Mouse (Mus musculus): ENCODE measurements at regions not wholly inside any gene's neighbourhood (a gene's known extent, or its start where the extent isn't known, plus 50 kb on each side); places are given as distances from the start of the nearest gene placed in this dataset.

DNA sequence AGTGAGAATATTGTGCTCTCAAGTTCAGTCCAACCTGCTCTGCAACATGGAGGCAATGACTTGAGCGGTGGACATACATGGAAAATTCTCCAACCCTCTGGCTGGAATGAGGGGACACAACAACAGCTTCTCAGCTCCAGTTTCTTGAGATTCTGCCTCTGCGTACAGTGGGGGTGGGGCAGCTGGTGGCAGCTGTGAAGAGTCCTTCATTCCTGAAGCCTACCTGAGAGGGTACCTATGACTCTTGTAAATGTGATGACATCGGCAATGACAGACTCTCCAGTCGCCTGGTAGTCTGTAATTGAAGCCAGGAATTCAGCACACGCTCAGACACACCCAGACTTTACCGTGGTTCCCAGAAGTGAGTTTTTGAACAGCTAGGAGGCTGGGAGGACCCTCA lies 58.5 kb upstream of the Hoxc13 start:
- TF ChIP-seq POLR2A (IDR thresholded peaks at IDR 0.05; ENCODE audit: extremely low read depth, insufficient read depth, low read length), result no peak
- TF ChIP-seq CTCF (IDR thresholded peaks at IDR 0.05; ENCODE audit: extremely low read depth, insufficient read depth, low read length), result no peak
